Mouse (Mus musculus) intestine, postnatal 0 days (tissue): Measurements from ENCODE around the gene Cfap77. TPM values are rescaled to one million over a fixed set of nuclear protein-coding genes. Genes with fewer than 3 reads are reported as not detected.
A peak's percentile ranks its signal among the peaks of the same experiment; 100 is the strongest.

Experiments used
- ATAC-seq: fragments of 200-750 bp; cut with Nextera tagmentation; 2 replicates; pipeline ENCODE4 v1.8.0; 2017; ENCODE audit warnings: mild to moderate bottlenecking, moderate TSS enrichment, moderate library complexity
- H3K27ac ChIP-seq: fragments of 300-500 bp; sonication (generic); 2 replicates; pipeline ENCODE4 v1.5.1; 2014; ENCODE audit warnings: mild to moderate bottlenecking, low read depth, low read length, moderate library complexity
- H3K27me3 ChIP-seq: fragments of 300-500 bp; sonication (generic); replicated peaks from 2 replicates; pipeline ENCODE4 v1.6.1; 2014; ENCODE audit warnings: low read length, mixed read lengths; ENCODE audit not compliant: control insufficient read depth, insufficient read depth
- H3K36me3 ChIP-seq: fragments of 300-500 bp; sonication (generic); 2 replicates; pipeline ENCODE4 v1.6.1; 2014; ENCODE audit warnings: mild to moderate bottlenecking, moderate library complexity; ENCODE audit not compliant: control insufficient read depth, insufficient read depth
- H3K4me1 ChIP-seq: fragments of 300-500 bp; sonication (generic); replicated peaks from 2 replicates; pipeline ENCODE4 v1.6.1; 2014; ENCODE audit warnings: antibody characterized with exemption, low read length, mixed read lengths; ENCODE audit not compliant: control insufficient read depth, insufficient read depth
- H3K4me2 ChIP-seq: fragments of 300-500 bp; sonication (generic); replicated peaks from 2 replicates; pipeline ENCODE4 v1.6.1; 2014; ENCODE audit warnings: low read depth, mild to moderate bottlenecking, moderate library complexity
- H3K4me3 ChIP-seq: fragments of 300-500 bp; sonication (generic); 2 replicates; pipeline ENCODE4 v1.5.1; 2014; ENCODE audit warnings: low read depth, low read length
- H3K9ac ChIP-seq: fragments of 300-500 bp; sonication (generic); 2 replicates; pipeline ENCODE4 v1.6.1; 2014; ENCODE audit warnings: mild to moderate bottlenecking, low read depth, low read length
- H3K9me3 ChIP-seq: fragments of 300-500 bp; sonication (generic); 2 replicates; pipeline ENCODE4 v1.6.1; 2016; ENCODE audit warnings: mixed run types; ENCODE audit not compliant: control insufficient read depth
- CTCF ChIP-seq: sonication (generic); IDR thresholded peaks from 2 replicates; pipeline ENCODE4 v1.5.1; 2016; ENCODE audit warnings: low read depth, mild to moderate bottlenecking, control low read depth, antibody characterized with exemption, moderate library complexity
- WGBS: fragments of 180-500 bp; shearing (Covaris S2); extraction: QIAGEN DNeasy Blood & Tissue Kit; methylation state at CpG from one replicate; pipeline ENCODE4 v1.1.7; 2014; 5-methylcytosine and 5-hydroxymethylcytosine counted together
- polyA plus RNA-seq: library from polyadenylated mRNA; unstranded; fragments of >200 nt; fragmentation: Nextera tagmentation; extraction: Ambion mirVana; gene quantifications from 2 replicates; pipeline ENCODE4 v1.2.1, GENCODE M21; 2015

The Cfap77 gene
- polyA plus RNA-seq, 1 experiment from 2014 or later, result 0.08 TPM

GRCm38 (mm10) chr2:28908389-28909153 is 146.3 kb downstream of the Cfap77 start:
- 0 out of 2 replicates have a peak, but pooled peaks have one; percentile 43 for ATAC-seq
- no peaks in the 10 kb centered on the region for H3K4me1 ChIP-seq
- peaks cover 60% of the 10 kb centered on the region for H3K27me3 ChIP-seq
- peak overlapping the region; percentile 38 for H3K4me2 ChIP-seq
- H3K9me3 ChIP-seq, result no peaks in the 10 kb centered on the region
- H3K9ac ChIP-seq, result no peak overlapping the region
- no peak overlapping the region for H3K27ac ChIP-seq
- H3K36me3 ChIP-seq, result peaks cover 17% of the 10 kb centered on the region; the same call in 1 of the 2 replicates
- TF ChIP-seq CTCF, result no peak
- no peak overlapping the region for H3K4me3 ChIP-seq
- WGBS, result 2% methylated on average over 39 of the region's 39 CpGs

GRCm38 (mm10) chr2:28907691-28908388 is 147.0 kb downstream of the Cfap77 start:
- no peak for TF ChIP-seq CTCF
- Histone ChIP-seq H3K27me3 (peaks cover 53% of the 10 kb centered on the region), H3K36me3 (peaks cover 24% of the 10 kb centered on the region; the same call in 1 of the 2 replicates), H3K9me3 (no peaks in the 10 kb centered on the region), H3K4me2 (peak overlapping the region; percentile 38), H3K4me1 (no peaks in the 10 kb centered on the region), H3K4me3 (no peak overlapping the region), H3K9ac (no peak overlapping the region), H3K27ac (no peak overlapping the region)
- no peak for ATAC-seq
- WGBS, result 17% methylated on average over 10 of the region's 10 CpGs

GRCm38 (mm10) chr2:28905561-28905960 is 149.3 kb downstream of the Cfap77 start:
- Histone ChIP-seq H3K9me3 (no peaks in the 10 kb centered on the region), H3K36me3 (peaks cover 30% of the 10 kb centered on the region; the same call in 1 of the 2 replicates), H3K4me1 (no peaks in the 10 kb centered on the region), H3K4me2 (no peak overlapping the region), H3K4me3 (no peak overlapping the region), H3K27ac (no peak overlapping the region), H3K9ac (no peak overlapping the region), H3K27me3 (peaks cover 30% of the 10 kb centered on the region)
- 59% methylated on average over 4 of the region's 4 CpGs for WGBS
- ATAC-seq, result 0 out of 2 replicates have a peak, but pooled peaks have one; percentile 22
- TF ChIP-seq CTCF, result no peak

- Histone ChIP-seq H3K27ac (no peak overlapping the region), H3K4me3 (no peak overlapping the region), H3K9me3 (no peaks in the 10 kb centered on the region), H3K4me2 (no peak overlapping the region), H3K4me1 (no peaks in the 10 kb centered on the region), H3K36me3 (peaks cover 37% of the 10 kb centered on the region), H3K9ac (no peak overlapping the region), H3K27me3 (peaks cover 22% of the 10 kb centered on the region)
- no peak for ATAC-seq
- no peak for TF ChIP-seq CTCF
- 87% methylated on average over 9 of the region's 9 CpGs for WGBS
These were observed 150.1 kb downstream of the Cfap77 start for GRCm38 (mm10) chr2:28904786-28905185.

GRCm38 (mm10) chr2:28903871-28904270 is 151.0 kb downstream of the Cfap77 start:
- Histone ChIP-seq H3K36me3 (peaks cover 44% of the 10 kb centered on the region), H3K9me3 (no peaks in the 10 kb centered on the region), H3K27ac (no peak overlapping the region), H3K9ac (no peak overlapping the region), H3K4me3 (no peak overlapping the region), H3K27me3 (peaks cover 13% of the 10 kb centered on the region), H3K4me2 (no peak overlapping the region), H3K4me1 (no peaks in the 10 kb centered on the region)
- TF ChIP-seq CTCF, result no peak
- WGBS, result 93% methylated on average over 5 of the region's 5 CpGs
- no peak for ATAC-seq

- ATAC-seq, result no peak
- Histone ChIP-seq H3K4me2 (no peak overlapping the region), H3K27ac (no peak overlapping the region), H3K9ac (no peak overlapping the region), H3K4me3 (no peak overlapping the region), H3K36me3 (peaks cover 43% of the 10 kb centered on the region), H3K27me3 (no peaks in the 10 kb centered on the region; the same call in 1 of the 2 replicates), H3K9me3 (no peaks in the 10 kb centered on the region), H3K4me1 (no peaks in the 10 kb centered on the region)
- no peak for TF ChIP-seq CTCF
- 90% methylated on average over 8 of the region's 8 CpGs for WGBS
These were observed 152.6 kb downstream of the Cfap77 start for GRCm38 (mm10) chr2:28902291-28902690.
